In genomic region chr19:14891689-14892389, GRCm38 (mm10) we compare ENCODE assay signal across 11 mouse cellular contexts.
DNase-seq lines count a peak whose midpoint lies in the region; ATAC-seq and TF ChIP-seq lines count a peak whose summit lies in the region.
"Had no signal": no experiment of that assay in that cellular context is flagged by ENCODE, and none has a peak within 500 bp of the region (broad histone marks: within the 10 kb centered on the region; RNA-seq: fewer than 3 reads in every experiment).

No protein-coding gene starts in this region.

- DNase-seq in kidney, adult 9 months = no peak
- DNase-seq in forebrain, embryonic 10.5 days (ENCODE audit: extremely low spot score, low spot score) = peak; percentile 32
- DNase-seq in hindlimb bud, embryonic 11.5 days (ENCODE audit: extremely low spot score, low read depth, low spot score) = peak; percentile 70
- no peak for DNase-seq in lung, adult 2 months
- no peak for DNase-seq in adrenal gland, postnatal 25 days
- no peak for DNase-seq in layer of hippocampus, adult 18-20 months (ENCODE audit: low spot score in 2 of 2)
- DNase-seq: lung, postnatal 36 days; thymus, adult 2 months had no signal

- TF ChIP-seq POLR2A in lung, adult 2 months (IDR thresholded peaks at IDR 0.05; ENCODE audit: borderline replicate concordance, extremely low read depth, low read depth, low read length) = no peak

- WGBS in kidney, embryonic 15.5 days = 4% methylated on average over 7 of the region's 8 CpGs
- WGBS in forebrain, embryonic 10.5 days = 15% methylated on average over 7 of the region's 8 CpGs
- WGBS in neural tube, embryonic 12.5 days = 5% methylated on average over 7 of the region's 8 CpGs
- 38% methylated on average over 8 of the region's 8 CpGs for WGBS in lung, adult 2 months

- ATAC-seq in kidney, embryonic 15.5 days (replicated peaks; ENCODE audit: low FRiP score) = no peak
- ATAC-seq in neural tube, embryonic 12.5 days (ENCODE audit: low FRiP score, low read depth) = no peak

- no peaks in the 10 kb centered on the region for H3K36me3 ChIP-seq in kidney, embryonic 15.5 days
- H3K36me3 ChIP-seq in forebrain, embryonic 10.5 days (replicated peaks) = no peaks in the 10 kb centered on the region
- no peaks in the 10 kb centered on the region for H3K36me3 ChIP-seq in neural tube, embryonic 12.5 days

- no peak overlapping the region for H3K4me3 ChIP-seq in kidney, embryonic 15.5 days (replicated peaks)
- H3K4me3 ChIP-seq in forebrain, embryonic 10.5 days = peak overlapping the region; percentile 38; the same call in 1 of the 2 replicates
- no peak overlapping the region for H3K4me3 ChIP-seq in neural tube, embryonic 12.5 days
- H3K4me3 ChIP-seq in lung, adult 2 months (replicated peaks; ENCODE audit: extremely low read depth, low read depth, low read length) = no peak overlapping the region
- H3K4me3 ChIP-seq: erythroblast, embryonic 14.5 days had no signal

- H3K4me2 ChIP-seq in kidney, embryonic 15.5 days = peak overlapping the region; percentile 60; the same call in 1 of the 2 replicates
- peak overlapping the region; percentile 48 for H3K4me2 ChIP-seq in neural tube, embryonic 12.5 days (replicated peaks)

- TF ChIP-seq CTCF in lung, adult 2 months (IDR thresholded peaks at IDR 0.05; ENCODE audit: insufficient read depth, low read length) = no peak

- H3K27me3 ChIP-seq in kidney, embryonic 15.5 days = peaks cover 48% of the 10 kb centered on the region
- peaks cover 83% of the 10 kb centered on the region for H3K27me3 ChIP-seq in forebrain, embryonic 10.5 days (ENCODE audit: poor library complexity, severe bottlenecking)
- peaks cover 32% of the 10 kb centered on the region for H3K27me3 ChIP-seq in neural tube, embryonic 12.5 days (replicated peaks)

- H3K9me3 ChIP-seq in kidney, embryonic 15.5 days (replicated peaks) = no peaks in the 10 kb centered on the region
- H3K9me3 ChIP-seq in forebrain, embryonic 10.5 days = no peaks in the 10 kb centered on the region
- no peaks in the 10 kb centered on the region for H3K9me3 ChIP-seq in neural tube, embryonic 12.5 days

- no peak overlapping the region for H3K27ac ChIP-seq in kidney, embryonic 15.5 days
- H3K27ac ChIP-seq in forebrain, embryonic 10.5 days = peak overlapping the region; percentile 84; the same call in 1 of the 2 replicates
- H3K27ac ChIP-seq in neural tube, embryonic 12.5 days = no peak overlapping the region

- no peak overlapping the region for H3K9ac ChIP-seq in kidney, embryonic 15.5 days
- no peak overlapping the region for H3K9ac ChIP-seq in neural tube, embryonic 12.5 days

- peaks cover 28% of the 10 kb centered on the region for H3K4me1 ChIP-seq in kidney, embryonic 15.5 days
- peaks cover 51% of the 10 kb centered on the region for H3K4me1 ChIP-seq in forebrain, embryonic 10.5 days
- peaks cover 32% of the 10 kb centered on the region for H3K4me1 ChIP-seq in neural tube, embryonic 12.5 days
- H3K4me1 ChIP-seq in lung, adult 2 months (ENCODE audit: control insufficient read depth, insufficient read depth, low read length) = no peaks in the 10 kb centered on the region

Comparison
In these comparisons a context has a peak if more than half of its experiments do, and no peak if none do; other contexts are left out.
1. DNase-seq: peak in forebrain, embryonic 10.5 days (single experiment) and hindlimb bud, embryonic 11.5 days (single experiment); none in kidney, adult 9 months (single experiment), lung, adult 2 months (single experiment), adrenal gland, postnatal 25 days (single experiment) and layer of hippocampus, adult 18-20 months (0 of 2).